Mouse (Mus musculus) kidney, adult 2 months (tissue): ENCODE results near the gene Abhd14a. TPM values are rescaled to one million over a fixed set of nuclear protein-coding genes. Genes with fewer than 3 reads are reported as not detected.

Experiments used
- DNase-seq: peaks from one replicate; pipeline ENCODE4 v3.0.0; 2021
- H3K27ac ChIP-seq: fragments of 200-500 bp; 2 replicates; pipeline ENCODE4 v1.5.1; 2012; ENCODE audit warnings: low read depth, low read length, control low read depth, inconsistent platforms; ENCODE audit not compliant: insufficient read depth
- H3K27me3 ChIP-seq: fragments of 200-500 bp; replicated peaks from 2 replicates; pipeline ENCODE4 v1.6.1; 2012; ENCODE audit warnings: mild to moderate bottlenecking, moderate library complexity, low read length, inconsistent platforms; ENCODE audit not compliant: control insufficient read depth, insufficient read depth
- H3K36me3 ChIP-seq: fragments of 200-500 bp; 2 replicates; pipeline ENCODE4 v1.6.1; 2012; ENCODE audit warnings: mild to moderate bottlenecking, moderate library complexity, low read length, inconsistent platforms; ENCODE audit not compliant: control insufficient read depth, insufficient read depth
- H3K4me1 ChIP-seq: fragments of 200-500 bp; 2 replicates; pipeline ENCODE4 v1.6.1; 2011; ENCODE audit warnings: low read length; ENCODE audit not compliant: control insufficient read depth, insufficient read depth
- H3K4me3 ChIP-seq: fragments of 200-500 bp; 2 replicates; pipeline ENCODE4 v1.5.1; 2011; ENCODE audit warnings: mild to moderate bottlenecking, low read depth, low read length, control low read depth; ENCODE audit not compliant: insufficient read depth
- CTCF ChIP-seq: fragments of 200-500 bp; conservative IDR thresholded peaks from 2 replicates; pipeline ENCODE4 v1.5.1; 2011; ENCODE audit warnings: low read depth, mild to moderate bottlenecking, control low read depth, low read length, moderate library complexity, mixed read lengths; ENCODE audit not compliant: insufficient read depth, insufficient read length
- POLR2A ChIP-seq: fragments of 200-500 bp; IDR thresholded peaks from one replicate; pipeline ENCODE4 v1.6.1; 2011; ENCODE audit warnings: low read depth, low read length, control low read depth
- WGBS: fragments of 180-500 bp; shearing (Covaris S2); methylation state at CpG from one replicate; pipeline ENCODE4 v1.1.7; 2018; 5-methylcytosine and 5-hydroxymethylcytosine counted together
- polyA plus RNA-seq: library from polyadenylated mRNA; depleted of rRNA; stranded (reverse); fragments of >200 nt; gene quantifications from 2 replicates; pipeline ENCODE4 v1.2.3, GENCODE M21; 2012

Gene Abhd14a
- polyA plus RNA-seq, 1 experiment = 137 TPM

- Histone ChIP-seq H3K27ac (no peak overlapping the region), H3K4me1 (no peaks in the 10 kb centered on the region), H3K36me3 (no peaks in the 10 kb centered on the region), H3K4me3 (no peak overlapping the region), H3K27me3 (no peaks in the 10 kb centered on the region)
- TF ChIP-seq POLR2A = no peak
- no peak for TF ChIP-seq CTCF
- 90% methylated on average over 21 of the region's 21 CpGs for WGBS
- DNase-seq = no peak
Observed at GRCm38 (mm10) chr9:106463122-106464063, 15.9 kb upstream of the Abhd14a start.

- Histone ChIP-seq H3K27me3 (no peaks in the 10 kb centered on the region), H3K4me1 (no peaks in the 10 kb centered on the region), H3K36me3 (no peaks in the 10 kb centered on the region), H3K4me3 (no peak overlapping the region), H3K27ac (no peak overlapping the region)
- WGBS = 97% methylated on average over 12 of the region's 12 CpGs
- no peak for DNase-seq
- TF ChIP-seq CTCF (no peak), POLR2A (no peak)
Observed at GRCm38 (mm10) chr9:106462430-106462800, 14.9 kb upstream of the Abhd14a start.

GRCm38 (mm10) chr9:106461641-106462429, 14.4 kb upstream of the Abhd14a start:
- Histone ChIP-seq H3K27me3 (no peaks in the 10 kb centered on the region), H3K4me3 (no peak overlapping the region), H3K27ac (no peak overlapping the region), H3K36me3 (no peaks in the 10 kb centered on the region), H3K4me1 (no peaks in the 10 kb centered on the region)
- TF ChIP-seq POLR2A = no peak
- no peak for TF ChIP-seq CTCF
- DNase-seq = no peak
- WGBS = 90% methylated on average over 16 of the region's 16 CpGs

- DNase-seq = no peak
- 88% methylated on average over 9 of the region's 9 CpGs for WGBS
- no peaks in the 10 kb centered on the region for H3K4me1 ChIP-seq
Observed at GRCm38 (mm10) chr9:106461026-106461415, 13.5 kb upstream of the Abhd14a start.

GRCm38 (mm10) chr9:106460401-106461025, 13.0 kb upstream of the Abhd14a start:
- WGBS = 71% methylated on average over 18 of the region's 18 CpGs
- Histone ChIP-seq H3K4me3 (no peak overlapping the region), H3K4me1 (no peaks in the 10 kb centered on the region), H3K27ac (no peak overlapping the region), H3K36me3 (no peaks in the 10 kb centered on the region), H3K27me3 (no peaks in the 10 kb centered on the region)
- TF ChIP-seq POLR2A = no peak
- TF ChIP-seq CTCF = no peak
- DNase-seq = no peak

More at GRCm38 (mm10) chr9:106461026-106461415, 13.5 kb upstream of the Abhd14a start:
- Histone ChIP-seq H3K36me3 (no peaks in the 10 kb centered on the region), H3K27me3 (no peaks in the 10 kb centered on the region), H3K27ac (no peak overlapping the region), H3K4me3 (no peak overlapping the region)
- no peak for TF ChIP-seq CTCF
- TF ChIP-seq POLR2A = no peak

GRCm38 (mm10) chr9:106459946-106460345, 12.5 kb upstream of the Abhd14a start:
- no peak for TF ChIP-seq POLR2A
- TF ChIP-seq CTCF = no peak
- no peak overlapping the region for H3K4me3 ChIP-seq
- DNase-seq = no peak
- no peaks in the 10 kb centered on the region for H3K4me1 ChIP-seq
- H3K27me3 ChIP-seq = no peaks in the 10 kb centered on the region
- H3K36me3 ChIP-seq = no peaks in the 10 kb centered on the region
- H3K27ac ChIP-seq = no peak overlapping the region
- WGBS = 70% methylated on average over 15 of the region's 15 CpGs

- H3K27me3 ChIP-seq = no peaks in the 10 kb centered on the region
- no peak overlapping the region for H3K27ac ChIP-seq
- H3K4me3 ChIP-seq = no peak overlapping the region
- no peaks in the 10 kb centered on the region for H3K36me3 ChIP-seq
- TF ChIP-seq CTCF = no peak
- no peak for TF ChIP-seq POLR2A
- no peak for DNase-seq
- peaks cover 6% of the 10 kb centered on the region; the same call in 1 of the 2 replicates for H3K4me1 ChIP-seq
- WGBS = 79% methylated on average over 5 of the region's 5 CpGs
Observed at GRCm38 (mm10) chr9:106457920-106458319, 10.4 kb upstream of the Abhd14a start.
